Mouse (Mus musculus) liver, embryonic 13.5 days (tissue): ENCODE results near the gene Dcn. TPM values are rescaled to one million over a fixed set of nuclear protein-coding genes. Genes with fewer than 3 reads are reported as not detected.
A peak's percentile ranks its signal among the peaks of the same experiment; 100 is the strongest.

ENCODE experiments used
- ATAC-seq: fragments of 200-750 bp; cut with Nextera tagmentation; 2 replicates; pipeline ENCODE4 v1.8.0; 2017; ENCODE audit warnings: low read depth, mild to moderate bottlenecking, moderate number of reproducible peaks, moderate library complexity
- DNase-seq: peaks from one replicate; pipeline ENCODE4 v3.0.0; 2022
- H3K27ac ChIP-seq: fragments of 300-500 bp; sonication (generic); 2 replicates; pipeline ENCODE4 v1.5.1; 2015; ENCODE audit warnings: moderate library complexity, mild to moderate bottlenecking, inconsistent platforms
- H3K27me3 ChIP-seq: fragments of 300-500 bp; sonication (generic); 2 replicates; pipeline ENCODE4 v1.6.1; 2015; ENCODE audit warnings: mild to moderate bottlenecking, inconsistent platforms
- H3K36me3 ChIP-seq: fragments of 300-500 bp; sonication (generic); 2 replicates; pipeline ENCODE4 v1.6.1; 2015; ENCODE audit warnings: mild to moderate bottlenecking, inconsistent platforms
- H3K4me1 ChIP-seq: fragments of 300-500 bp; sonication (generic); replicated peaks from 2 replicates; pipeline ENCODE4 v1.6.1; 2015; ENCODE audit warnings: inconsistent platforms
- H3K4me2 ChIP-seq: fragments of 300-500 bp; sonication (generic); 2 replicates; pipeline ENCODE4 v1.6.1; 2015; ENCODE audit warnings: inconsistent platforms, mild to moderate bottlenecking, moderate library complexity
- H3K4me3 ChIP-seq: fragments of 300-500 bp; sonication (generic); replicated peaks from 2 replicates; pipeline ENCODE4 v1.5.1; 2015; ENCODE audit warnings: mild to moderate bottlenecking, inconsistent platforms
- H3K9ac ChIP-seq: fragments of 300-500 bp; sonication (generic); 2 replicates; pipeline ENCODE4 v1.6.1; 2015; ENCODE audit warnings: mild to moderate bottlenecking, inconsistent platforms
- H3K9me3 ChIP-seq: fragments of 300-500 bp; sonication (generic); replicated peaks from 2 replicates; pipeline ENCODE4 v1.6.1; 2016; ENCODE audit warnings: inconsistent platforms
- WGBS: fragments of 180-500 bp; shearing (Covaris S2); methylation state at CpG from one replicate; pipeline ENCODE4 v1.1.7; 2015; ENCODE audit not compliant: insufficient replicate concordance; 5-methylcytosine and 5-hydroxymethylcytosine counted together
- polyA plus RNA-seq: library from polyadenylated mRNA; unstranded; fragments of >200 nt; fragmentation: Nextera tagmentation; extraction: Ambion mirVana; gene quantifications from 2 replicates; pipeline ENCODE4 v1.2.1, GENCODE M21; 2015

Dcn gene
- polyA plus RNA-seq, result 52.8 and 56.8 TPM in 2 replicates

- no peaks in the 10 kb centered on the region for H3K27me3 ChIP-seq
- no peak within 1 kb of the TSS for H3K9ac ChIP-seq
- DNase-seq (no peak), ATAC-seq (no peak)
- no peak within 1 kb of the TSS for H3K4me2 ChIP-seq
- WGBS, result 22% methylated on average over 7 of the region's 7 CpGs
- no peaks in the 10 kb centered on the region for H3K4me1 ChIP-seq
- no peaks in the 10 kb centered on the region for H3K9me3 ChIP-seq
- no peaks in the 10 kb centered on the region for H3K36me3 ChIP-seq
- H3K27ac ChIP-seq, result peak within 1 kb of the TSS; percentile 47
- H3K4me3 ChIP-seq, result 0 out of 2 replicates have a peak within 1 kb of the TSS, but pooled peaks have one; percentile 2
Observed at GRCm38 (mm10) chr10:97479004-97479766, at the start of gene Dcn. Gene Dcn (plus strand): TSS chr10:97479609.

- no peak overlapping the region for H3K27ac ChIP-seq
- H3K4me1 ChIP-seq, result no peaks in the 10 kb centered on the region
- H3K27me3 ChIP-seq, result no peaks in the 10 kb centered on the region
- H3K4me2 ChIP-seq, result no peak overlapping the region
- H3K9me3 ChIP-seq, result 0 out of 2 replicates have a peak, but pooled peaks cover 2% of the 10 kb centered on the region
- 56% methylated on average over 5 of the region's 5 CpGs for WGBS
- no peak overlapping the region for H3K4me3 ChIP-seq
- ATAC-seq (no peak), DNase-seq (no peak)
- H3K9ac ChIP-seq, result no peak overlapping the region
- no peaks in the 10 kb centered on the region for H3K36me3 ChIP-seq
Observed at GRCm38 (mm10) chr10:97436662-97437061, 42.7 kb upstream of the Dcn start.

- Histone ChIP-seq H3K4me2 (no peak overlapping the region), H3K36me3 (no peaks in the 10 kb centered on the region), H3K9ac (no peak overlapping the region), H3K9me3 (0 out of 2 replicates have a peak, but pooled peaks cover under 1% of the 10 kb centered on the region), H3K4me3 (no peak overlapping the region), H3K4me1 (no peaks in the 10 kb centered on the region), H3K27ac (no peak overlapping the region), H3K27me3 (no peaks in the 10 kb centered on the region)
- DNase-seq (no peak), ATAC-seq (no peak)
- 42% methylated on average over 2 of the region's 2 CpGs for WGBS
Observed at GRCm38 (mm10) chr10:97442300-97442699, 37.1 kb upstream of the Dcn start.

- Histone ChIP-seq H3K36me3 (no peaks in the 10 kb centered on the region), H3K4me3 (no peak overlapping the region), H3K4me2 (no peak overlapping the region), H3K27me3 (no peaks in the 10 kb centered on the region), H3K4me1 (no peaks in the 10 kb centered on the region), H3K27ac (no peak overlapping the region), H3K9ac (no peak overlapping the region), H3K9me3 (no peaks in the 10 kb centered on the region)
- DNase-seq (no peak), ATAC-seq (no peak)
- 51% methylated on average over 4 of the region's 4 CpGs for WGBS
Observed at GRCm38 (mm10) chr10:97446486-97446885, 32.9 kb upstream of the Dcn start.

- Histone ChIP-seq H3K9me3 (no peaks in the 10 kb centered on the region), H3K27ac (no peak overlapping the region), H3K27me3 (no peaks in the 10 kb centered on the region), H3K4me2 (no peak overlapping the region), H3K4me3 (no peak overlapping the region), H3K4me1 (no peaks in the 10 kb centered on the region), H3K9ac (no peak overlapping the region), H3K36me3 (no peaks in the 10 kb centered on the region)
- 81% methylated on average over 1 of the region's 1 CpGs for WGBS
- no peak for ATAC-seq
- DNase-seq, result no peak
Observed at GRCm38 (mm10) chr10:97452886-97453285, 26.5 kb upstream of the Dcn start.

- Histone ChIP-seq H3K4me1 (no peaks in the 10 kb centered on the region), H3K9me3 (no peaks in the 10 kb centered on the region), H3K27me3 (no peaks in the 10 kb centered on the region), H3K9ac (no peak overlapping the region), H3K36me3 (no peaks in the 10 kb centered on the region), H3K4me2 (no peak overlapping the region), H3K27ac (no peak overlapping the region), H3K4me3 (no peak overlapping the region)
- ATAC-seq, result no peak
- DNase-seq, result no peak
- 69% methylated on average over 9 of the region's 9 CpGs for WGBS
Observed at GRCm38 (mm10) chr10:97453529-97453928, 25.9 kb upstream of the Dcn start.

GRCm38 (mm10) chr10:97456993-97457392 lies 22.4 kb upstream of the Dcn start:
- Histone ChIP-seq H3K36me3 (no peaks in the 10 kb centered on the region), H3K9me3 (no peaks in the 10 kb centered on the region), H3K4me2 (no peak overlapping the region), H3K27me3 (no peaks in the 10 kb centered on the region), H3K4me1 (no peaks in the 10 kb centered on the region), H3K27ac (no peak overlapping the region), H3K4me3 (no peak overlapping the region), H3K9ac (no peak overlapping the region)
- DNase-seq (no peak), ATAC-seq (no peak)
- WGBS, result 79% methylated on average over 7 of the region's 7 CpGs

- Histone ChIP-seq H3K9me3 (no peaks in the 10 kb centered on the region), H3K27me3 (no peaks in the 10 kb centered on the region), H3K36me3 (no peaks in the 10 kb centered on the region), H3K4me1 (no peaks in the 10 kb centered on the region), H3K4me3 (no peak overlapping the region), H3K4me2 (no peak overlapping the region), H3K9ac (no peak overlapping the region), H3K27ac (no peak overlapping the region)
- ATAC-seq, result no peak
- no peak for DNase-seq
- 45% methylated on average over 3 of the region's 3 CpGs for WGBS
Observed at GRCm38 (mm10) chr10:97466818-97467217, 12.6 kb upstream of the Dcn start.

GRCm38 (mm10) chr10:97469411-97470140 lies 9.8 kb upstream of the Dcn start:
- no peak overlapping the region for H3K27ac ChIP-seq
- H3K9ac ChIP-seq, result no peak overlapping the region
- DNase-seq, result no peak
- no peak overlapping the region for H3K4me2 ChIP-seq
- WGBS, result 33% methylated on average over 3 of the region's 3 CpGs
- no peaks in the 10 kb centered on the region for H3K27me3 ChIP-seq
- ATAC-seq, result no peak
- H3K4me3 ChIP-seq, result no peak overlapping the region
- no peaks in the 10 kb centered on the region for H3K4me1 ChIP-seq
- no peaks in the 10 kb centered on the region for H3K9me3 ChIP-seq
- no peaks in the 10 kb centered on the region for H3K36me3 ChIP-seq

GRCm38 (mm10) chr10:97475460-97475859 lies 3.9 kb upstream of the Dcn start:
- H3K9ac ChIP-seq, result no peak overlapping the region
- no peaks in the 10 kb centered on the region for H3K4me1 ChIP-seq
- H3K9me3 ChIP-seq, result no peaks in the 10 kb centered on the region
- no peaks in the 10 kb centered on the region for H3K36me3 ChIP-seq
- H3K4me2 ChIP-seq, result no peak overlapping the region
- no peaks in the 10 kb centered on the region for H3K27me3 ChIP-seq
- no peak overlapping the region for H3K4me3 ChIP-seq
- H3K27ac ChIP-seq, result no peak overlapping the region
- DNase-seq, result no peak
- no peak for ATAC-seq
- WGBS, result 61% methylated on average over 6 of the region's 6 CpGs

GRCm38 (mm10) chr10:97478259-97478658 lies 1.1 kb upstream of the Dcn start:
- Histone ChIP-seq H3K36me3 (no peaks in the 10 kb centered on the region), H3K4me1 (no peaks in the 10 kb centered on the region), H3K27me3 (no peaks in the 10 kb centered on the region), H3K9me3 (no peaks in the 10 kb centered on the region), H3K4me3 (no peak overlapping the region), H3K9ac (no peak overlapping the region), H3K4me2 (no peak overlapping the region), H3K27ac (no peak overlapping the region)
- ATAC-seq (no peak), DNase-seq (no peak)
- WGBS, result 63% methylated on average over 3 of the region's 3 CpGs
